23 mouse cellular contexts compared by ENCODE assay signal in genomic region chr14:21636548-21636947, GRCm38 (mm10).
DNase-seq lines count a peak whose midpoint lies in the region; ATAC-seq and TF ChIP-seq lines count a peak whose summit lies in the region.
"Had no signal": no experiment of that assay in that cellular context is flagged by ENCODE, and none has a peak within 500 bp of the region (broad histone marks: within the 10 kb centered on the region; RNA-seq: fewer than 3 reads in every experiment).

No protein-coding gene starts in this region.

- no peaks in the 10 kb centered on the region for H3K9me3 ChIP-seq in hindbrain, postnatal 0 days (ENCODE audit: low read length)
- no peaks in the 10 kb centered on the region for H3K9me3 ChIP-seq in hindbrain, embryonic 10.5 days
- H3K9me3 ChIP-seq: embryonic facial prominence, embryonic 12.5 days; forebrain, embryonic 13.5 days; hindbrain, embryonic 13.5 days; megakaryocyte, embryonic 14.5 days; neural tube, embryonic 12.5 days had no signal

- DNase-seq in hindbrain, postnatal 0 days (ENCODE audit: low spot score) = no peak
- no peak for DNase-seq in hindbrain, embryonic 10.5 days (ENCODE audit: low spot score)
- peak; percentile 51 for DNase-seq in thymus, postnatal 0 days (ENCODE audit: low spot score)
- DNase-seq in thymus, adult 18-20 months = no peak
- DNase-seq in brain, adult 2 months (ENCODE audit: low read depth, low spot score) = peak; percentile 73
- DNase-seq in telencephalon, adult 2 months (ENCODE audit: low read depth, low spot score) = peak; percentile 60
- no peak for DNase-seq in kidney, postnatal 36 days
- DNase-seq: cerebellum, adult 2 months; heart, postnatal 10 days; kidney, adult 11 months; left cerebral cortex, postnatal 4 days; liver; lung, postnatal 10 days; thymus, adult 2 months had no signal

- no peak overlapping the region for H3K9ac ChIP-seq in hindbrain, postnatal 0 days (replicated peaks; ENCODE audit: low read length)
- H3K9ac ChIP-seq: embryonic facial prominence, embryonic 12.5 days; forebrain, embryonic 13.5 days; hindbrain, embryonic 13.5 days; neural tube, embryonic 12.5 days had no signal

- no peak overlapping the region for H3K4me2 ChIP-seq in hindbrain, postnatal 0 days (ENCODE audit: low read depth, low read length)
- H3K4me2 ChIP-seq: embryonic facial prominence, embryonic 12.5 days; forebrain, embryonic 13.5 days; hindbrain, embryonic 13.5 days; neural tube, embryonic 12.5 days had no signal

- WGBS in hindbrain, postnatal 0 days = 75% methylated on average over 6 of the region's 6 CpGs
- WGBS in hindbrain, embryonic 10.5 days = 84% methylated on average over 6 of the region's 6 CpGs

- ATAC-seq in hindbrain, postnatal 0 days = no peak
- ATAC-seq in megakaryocyte-erythroid progenitor cell, adult 5-6 weeks (replicated peaks; ENCODE audit: low FRiP score, low TSS enrichment, poor library complexity, severe bottlenecking) = no peak
- ATAC-seq: forebrain, embryonic 13.5 days had no signal

- H3K4me1 ChIP-seq in hindbrain, postnatal 0 days (ENCODE audit: insufficient read depth, low read length) = no peaks in the 10 kb centered on the region
- no peaks in the 10 kb centered on the region for H3K4me1 ChIP-seq in hindbrain, embryonic 10.5 days (replicated peaks)
- H3K4me1 ChIP-seq: forebrain, embryonic 13.5 days; neural tube, embryonic 12.5 days had no signal

- TF ChIP-seq CTCF in hindbrain, postnatal 0 days (IDR thresholded peaks at IDR 0.05; ENCODE audit: low read depth) = no peak

- H3K4me3 ChIP-seq in hindbrain, postnatal 0 days (ENCODE audit: low read length) = no peak overlapping the region
- no peak overlapping the region for H3K4me3 ChIP-seq in hindbrain, embryonic 10.5 days
- H3K4me3 ChIP-seq: embryonic facial prominence, embryonic 12.5 days; erythroblast, embryonic 14.5 days; forebrain, embryonic 13.5 days; hindbrain, embryonic 13.5 days; megakaryocyte, embryonic 14.5 days; neural tube, embryonic 12.5 days had no signal

- H3K27ac ChIP-seq in hindbrain, postnatal 0 days = peak overlapping the region; percentile 34; the same call in 1 of the 2 replicates
- H3K27ac ChIP-seq in hindbrain, embryonic 10.5 days = no peak overlapping the region
- H3K27ac ChIP-seq: embryonic facial prominence, embryonic 12.5 days; kidney, postnatal 0 days; neural tube, embryonic 12.5 days had no signal

- H3K27me3 ChIP-seq in hindbrain, postnatal 0 days (ENCODE audit: insufficient read depth, low read length) = no peaks in the 10 kb centered on the region
- H3K27me3 ChIP-seq in hindbrain, embryonic 10.5 days (ENCODE audit: insufficient read depth, poor library complexity, severe bottlenecking) = no peaks in the 10 kb centered on the region
- H3K27me3 ChIP-seq: CH12.LX; embryonic facial prominence, embryonic 12.5 days; forebrain, embryonic 13.5 days; hindbrain, embryonic 13.5 days; megakaryocyte, embryonic 14.5 days; neural tube, embryonic 12.5 days had no signal

- peaks cover 8% of the 10 kb centered on the region; the same call in 1 of the 2 replicates for H3K36me3 ChIP-seq in hindbrain, postnatal 0 days (ENCODE audit: insufficient read depth, low read length)
- peaks cover 41% of the 10 kb centered on the region for H3K36me3 ChIP-seq in hindbrain, embryonic 10.5 days

Comparison
In these comparisons a context has a peak if more than half of its experiments do, and no peak if none do; other contexts are left out.
1. DNase-seq: peak in thymus, postnatal 0 days (single experiment), brain, adult 2 months (single experiment) and telencephalon, adult 2 months (single experiment); none in hindbrain, postnatal 0 days (single experiment), hindbrain, embryonic 10.5 days (single experiment), thymus, adult 18-20 months (0 of 2) and kidney, postnatal 36 days (0 of 2).